Mouse (Mus musculus) liver, embryonic 15.5 days (tissue): ENCODE measurements around the gene Reep1. TPM values are rescaled to one million over a fixed set of nuclear protein-coding genes. Genes with fewer than 3 reads are reported as not detected.

Source experiments
- ATAC-seq: fragments of 200-750 bp; cut with Nextera tagmentation; 2 replicates; pipeline ENCODE4 v1.8.0; 2017; ENCODE audit warnings: moderate number of reproducible peaks, mild to moderate bottlenecking, moderate library complexity; ENCODE audit not compliant: insufficient read depth
- H3K27ac ChIP-seq: fragments of 300-500 bp; sonication (generic); replicated peaks from 2 replicates; pipeline ENCODE4 v1.5.1; 2015; ENCODE audit warnings: mild to moderate bottlenecking, inconsistent platforms
- H3K27me3 ChIP-seq: fragments of 300-500 bp; sonication (generic); 2 replicates; pipeline ENCODE4 v1.6.1; 2015; ENCODE audit warnings: mild to moderate bottlenecking, inconsistent platforms
- H3K36me3 ChIP-seq: fragments of 300-500 bp; sonication (generic); replicated peaks from 2 replicates; pipeline ENCODE4 v1.6.1; 2015; ENCODE audit warnings: moderate library complexity, mild to moderate bottlenecking, inconsistent platforms
- H3K4me1 ChIP-seq: fragments of 300-500 bp; sonication (generic); replicated peaks from 2 replicates; pipeline ENCODE4 v1.6.1; 2015; ENCODE audit warnings: inconsistent platforms
- H3K4me2 ChIP-seq: fragments of 300-500 bp; sonication (generic); 2 replicates; pipeline ENCODE4 v1.6.1; 2015; ENCODE audit warnings: moderate library complexity, mild to moderate bottlenecking, inconsistent platforms
- H3K4me3 ChIP-seq: fragments of 300-500 bp; sonication (generic); replicated peaks from 2 replicates; pipeline ENCODE4 v1.5.1; 2015; ENCODE audit warnings: mild to moderate bottlenecking, inconsistent platforms
- H3K9ac ChIP-seq: fragments of 300-500 bp; sonication (generic); 2 replicates; pipeline ENCODE4 v1.6.1; 2015; ENCODE audit warnings: moderate library complexity, mild to moderate bottlenecking, inconsistent platforms
- H3K9me3 ChIP-seq: fragments of 300-500 bp; sonication (generic); replicated peaks from 2 replicates; pipeline ENCODE4 v1.6.1; 2016; ENCODE audit warnings: inconsistent platforms
- WGBS: fragments of 180-500 bp; shearing (Covaris S2); methylation state at CpG from one replicate; pipeline ENCODE4 v1.1.7; 2015; ENCODE audit warnings: mixed read lengths; ENCODE audit not compliant: insufficient replicate concordance; 5-methylcytosine and 5-hydroxymethylcytosine counted together
- polyA plus RNA-seq: library from polyadenylated mRNA; unstranded; fragments of >200 nt; fragmentation: Nextera tagmentation; extraction: Ambion mirVana; gene quantifications from 2 replicates; pipeline ENCODE4 v1.2.1, GENCODE M21; 2015

Reep1 gene
- polyA plus RNA-seq, 1 experiment from 2014 or later: 3.3 TPM

GRCm38 (mm10) chr6:71812820-71813219 is 105.5 kb downstream of the Reep1 start:
- 58% methylated on average over 2 of the region's 2 CpGs for WGBS
- H3K27ac ChIP-seq: 0 out of 2 replicates have a peak overlapping the region, but pooled peaks have one; percentile 20
- H3K4me1 ChIP-seq: peaks cover 6% of the 10 kb centered on the region
- H3K36me3 ChIP-seq: peaks cover 56% of the 10 kb centered on the region
- no peak overlapping the region for H3K4me3 ChIP-seq
- H3K27me3 ChIP-seq: no peaks in the 10 kb centered on the region
- no peak overlapping the region for H3K9ac ChIP-seq
- no peak overlapping the region for H3K4me2 ChIP-seq
- no peaks in the 10 kb centered on the region for H3K9me3 ChIP-seq
- peak; percentile 47; the same call in 1 of the 2 replicates for ATAC-seq

GRCm38 (mm10) chr6:71819764-71820292 is 112.5 kb downstream of the Reep1 start:
- Histone ChIP-seq H3K4me3 (no peak overlapping the region), H3K27ac (no peak overlapping the region), H3K36me3 (peaks cover 38% of the 10 kb centered on the region), H3K9ac (no peak overlapping the region), H3K9me3 (no peaks in the 10 kb centered on the region), H3K27me3 (no peaks in the 10 kb centered on the region), H3K4me1 (peaks cover 42% of the 10 kb centered on the region), H3K4me2 (no peak overlapping the region)
- 70% methylated on average over 5 of the region's 5 CpGs for WGBS
- ATAC-seq: no peak

- Histone ChIP-seq H3K4me1 (peaks cover 35% of the 10 kb centered on the region), H3K4me3 (peak overlapping the region; percentile 85), H3K9ac (peak overlapping the region; percentile 64), H3K36me3 (peaks cover 7% of the 10 kb centered on the region), H3K9me3 (no peaks in the 10 kb centered on the region), H3K4me2 (peak overlapping the region; percentile 77), H3K27ac (peak overlapping the region; percentile 70), H3K27me3 (peaks cover 4% of the 10 kb centered on the region; the same call in 1 of the 2 replicates)
- peak; percentile 59 for ATAC-seq
- WGBS: 0% methylated on average over 7 of the region's 7 CpGs
These were observed 115.7 kb downstream of the Reep1 start for GRCm38 (mm10) chr6:71823085-71823484.

- peak overlapping the region; percentile 85 for H3K4me3 ChIP-seq
- peak; percentile 86 for ATAC-seq
- peak overlapping the region; percentile 77 for H3K4me2 ChIP-seq
- no peaks in the 10 kb centered on the region for H3K9me3 ChIP-seq
- peak overlapping the region; percentile 70 for H3K27ac ChIP-seq
- H3K27me3 ChIP-seq: peaks cover 4% of the 10 kb centered on the region; the same call in 1 of the 2 replicates
- peaks cover 35% of the 10 kb centered on the region for H3K4me1 ChIP-seq
- WGBS: under 1% methylated on average over 19 of the region's 19 CpGs
- peaks cover 3% of the 10 kb centered on the region for H3K36me3 ChIP-seq
- peak overlapping the region; percentile 64 for H3K9ac ChIP-seq
These were observed 116.1 kb downstream of the Reep1 start for GRCm38 (mm10) chr6:71823488-71823887.

GRCm38 (mm10) chr6:71823961-71824360 is 116.6 kb downstream of the Reep1 start:
- Histone ChIP-seq H3K27me3 (peaks cover 4% of the 10 kb centered on the region; the same call in 1 of the 2 replicates), H3K27ac (peak overlapping the region; percentile 70; the same call in 1 of the 2 replicates), H3K36me3 (no peaks in the 10 kb centered on the region; the same call in 1 of the 2 replicates), H3K4me2 (peak overlapping the region; percentile 77), H3K4me3 (peak overlapping the region; percentile 85), H3K4me1 (peaks cover 35% of the 10 kb centered on the region), H3K9ac (peak overlapping the region; percentile 64), H3K9me3 (no peaks in the 10 kb centered on the region)
- no peak for ATAC-seq
- WGBS: 11% methylated on average over 3 of the region's 3 CpGs

GRCm38 (mm10) chr6:71826869-71827268 is 119.5 kb downstream of the Reep1 start, which contains the start of gene Mrpl35:
Mrpl35 (minus strand) TSS chr6:71826969.
- H3K27me3 ChIP-seq: peaks cover 4% of the 10 kb centered on the region; the same call in 1 of the 2 replicates
- ATAC-seq: no peak
- no peak within 1 kb of the TSS for H3K27ac ChIP-seq
- H3K36me3 ChIP-seq: no peaks in the 10 kb centered on the region
- H3K9ac ChIP-seq: no peak within 1 kb of the TSS
- H3K4me2 ChIP-seq: no peak within 1 kb of the TSS
- H3K9me3 ChIP-seq: no peaks in the 10 kb centered on the region
- 29% methylated on average over 1 of the region's 1 CpGs for WGBS
- H3K4me3 ChIP-seq: no peak within 1 kb of the TSS
- peaks cover 29% of the 10 kb centered on the region for H3K4me1 ChIP-seq

- Histone ChIP-seq H3K27me3 (peaks cover 4% of the 10 kb centered on the region; the same call in 1 of the 2 replicates), H3K9ac (no peak overlapping the region), H3K36me3 (peaks cover 10% of the 10 kb centered on the region), H3K4me3 (no peak overlapping the region), H3K9me3 (no peaks in the 10 kb centered on the region), H3K4me2 (peak overlapping the region; percentile 92; the same call in 1 of the 2 replicates), H3K27ac (no peak overlapping the region), H3K4me1 (peaks cover 23% of the 10 kb centered on the region)
- WGBS: 81% methylated on average over 9 of the region's 9 CpGs
- no peak for ATAC-seq
These were observed 122.4 kb downstream of the Reep1 start for GRCm38 (mm10) chr6:71829768-71830167.

- Histone ChIP-seq H3K27ac (peak within 1 kb of the TSS; percentile 97), H3K36me3 (peaks cover 20% of the 10 kb centered on the region), H3K4me1 (peaks cover 23% of the 10 kb centered on the region), H3K4me2 (peak within 1 kb of the TSS; percentile 92), H3K9me3 (no peaks in the 10 kb centered on the region), H3K4me3 (peak within 1 kb of the TSS; percentile 100), H3K9ac (peak within 1 kb of the TSS; percentile 95), H3K27me3 (peaks cover 4% of the 10 kb centered on the region; the same call in 1 of the 2 replicates)
- under 1% methylated on average over 64 of the region's 64 CpGs for WGBS
- ATAC-seq: peak; percentile 99
These were observed 123.6 kb downstream of the Reep1 start, which contains the start of gene Immt for GRCm38 (mm10) chr6:71830690-71831580. Immt (plus strand) TSS chr6:71831331.

- peak overlapping the region; percentile 95 for H3K9ac ChIP-seq
- under 1% methylated on average over 21 of the region's 21 CpGs for WGBS
- H3K27ac ChIP-seq: peak overlapping the region; percentile 97
- peaks cover 20% of the 10 kb centered on the region for H3K36me3 ChIP-seq
- H3K27me3 ChIP-seq: no peaks in the 10 kb centered on the region
- ATAC-seq: peak; percentile 98
- H3K4me2 ChIP-seq: peak overlapping the region; percentile 92
- no peaks in the 10 kb centered on the region for H3K9me3 ChIP-seq
- peak overlapping the region; percentile 100 for H3K4me3 ChIP-seq
- peaks cover 28% of the 10 kb centered on the region for H3K4me1 ChIP-seq
These were observed 124.2 kb downstream of the Reep1 start for GRCm38 (mm10) chr6:71831581-71831960.

- Histone ChIP-seq H3K9me3 (no peaks in the 10 kb centered on the region), H3K4me3 (no peak overlapping the region), H3K4me1 (peaks cover 41% of the 10 kb centered on the region), H3K4me2 (no peak overlapping the region), H3K27ac (no peak overlapping the region), H3K9ac (no peak overlapping the region), H3K36me3 (peaks cover 20% of the 10 kb centered on the region), H3K27me3 (no peaks in the 10 kb centered on the region)
- no peak for ATAC-seq
- 20% methylated on average over 2 of the region's 2 CpGs for WGBS
These were observed 129.4 kb downstream of the Reep1 start for GRCm38 (mm10) chr6:71836811-71837210.

- no peak for ATAC-seq
- Histone ChIP-seq H3K9me3 (no peaks in the 10 kb centered on the region), H3K4me2 (no peak overlapping the region), H3K27me3 (no peaks in the 10 kb centered on the region), H3K4me3 (no peak overlapping the region), H3K27ac (no peak overlapping the region), H3K36me3 (peaks cover 13% of the 10 kb centered on the region), H3K9ac (no peak overlapping the region), H3K4me1 (peaks cover 27% of the 10 kb centered on the region)
These were observed 132.5 kb downstream of the Reep1 start for GRCm38 (mm10) chr6:71839815-71840214.
